Mouse (Mus musculus): ENCODE measurements at regions not wholly inside any gene's neighbourhood (a gene's known extent, or its start where the extent isn't known, plus 50 kb on each side); places are given as distances from the start of the nearest gene placed in this dataset.

DNA sequence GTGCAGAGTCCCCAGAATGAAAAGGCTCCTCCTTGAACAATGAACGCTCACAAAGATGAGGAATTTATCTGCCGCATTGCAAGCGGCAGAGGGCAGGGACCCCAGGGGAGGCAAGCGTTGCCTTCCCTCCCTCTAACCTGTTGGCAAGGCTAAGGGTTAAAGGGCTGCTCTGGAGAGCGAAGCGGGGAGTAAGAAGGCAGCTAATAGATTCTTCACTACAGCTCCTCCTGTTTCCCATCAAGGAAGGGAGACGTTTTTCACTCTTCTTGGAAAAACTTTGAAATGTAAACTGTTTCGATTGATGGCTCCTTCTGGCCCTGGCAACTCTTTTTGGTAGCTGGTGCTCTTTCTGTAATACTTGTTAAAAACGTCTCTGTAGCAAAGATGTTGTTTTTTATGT is 162.9 kb downstream of the Cetn3 start:
- TF ChIP-seq USF1 (IDR thresholded peaks at IDR 0.05; ENCODE audit: low read depth), result no peak
- no peak for TF ChIP-seq POLR2A (IDR thresholded peaks at IDR 0.05; ENCODE audit: insufficient read length, low read depth)
- no peak for TF ChIP-seq MAX (IDR thresholded peaks at IDR 0.05; ENCODE audit: low read depth)
- no peak for TF ChIP-seq REST (IDR thresholded peaks at IDR 0.05; ENCODE audit: insufficient read depth, insufficient read length)
- TF ChIP-seq TCF12 (IDR thresholded peaks at IDR 0.05; ENCODE audit: insufficient read depth, poor library complexity, severe bottlenecking), result no peak
- TF ChIP-seq MYOG (IDR thresholded peaks at IDR 0.05; ENCODE audit: control insufficient read depth in 1 of 3, insufficient read depth in 1 of 3, insufficient read length in 2 of 3, low read depth in 2 of 3), result no peak
- no peak for TF ChIP-seq POLR2AphosphoS2 (IDR thresholded peaks at IDR 0.05; ENCODE audit: insufficient read length, low read depth)
- TF ChIP-seq MYOD1 (IDR thresholded peaks at IDR 0.05; ENCODE audit: control insufficient read depth in 1 of 3, insufficient read length in 2 of 3, low read depth in 2 of 3), result no peak
- TF ChIP-seq SRF (IDR thresholded peaks at IDR 0.05; ENCODE audit: control insufficient read depth, insufficient read length, low read depth), result no peak

All from myocyte (in vitro differentiated cells).